Mouse (Mus musculus) ES-E14 (cell line): ENCODE measurements around the gene Ppp1r10. TPM values are rescaled to one million over a fixed set of nuclear protein-coding genes. Genes with fewer than 3 reads are reported as not detected.
"Not testable (repeated sequence)": the region's sequence is repeated elsewhere in the genome, so short reads cannot be mapped to it uniquely, and the experiment has no call there.

Experiments
- DNase-seq: peaks from one replicate; pipeline ENCODE4 v3.0.0-alpha.2; 2013; ENCODE audit warnings: low read depth, low spot score
- H3K27ac ChIP-seq: 2 replicates; pipeline ENCODE4 v1.5.1; 2012; ENCODE audit warnings: low read depth, mild to moderate bottlenecking, low read length, moderate library complexity, mixed read lengths; ENCODE audit not compliant: poor library complexity, insufficient read depth, severe bottlenecking
- H3K36me3 ChIP-seq: 2 replicates; pipeline ENCODE4 v1.6.1; 2012; ENCODE audit warnings: mild to moderate bottlenecking, low read length, moderate library complexity, mixed read lengths; ENCODE audit not compliant: control insufficient read depth, poor library complexity, insufficient read depth, severe bottlenecking
- H3K4me1 ChIP-seq, 2 experiments: fragments of 150-350 bp in 1 of 2; sonication (generic) in 1 of 2; 2 replicates each; pipeline ENCODE4 v1.6.1; 2012; ENCODE audit warnings: low read length in 2 of 2, mild to moderate bottlenecking in 1 of 2, mixed read lengths in 1 of 2; ENCODE audit not compliant: control insufficient read depth in 2 of 2, insufficient read depth in 2 of 2, poor library complexity in 1 of 2
- H3K4me3 ChIP-seq, 2 experiments: fragments of 150-350 bp in 1 of 2; sonication (generic) in 1 of 2; 2 replicates each; pipeline ENCODE4 v1.5.1; 2012; ENCODE audit warnings: low read length in 2 of 2, low read depth in 1 of 2, mild to moderate bottlenecking in 1 of 2, mixed read lengths in 1 of 2; ENCODE audit not compliant: insufficient read depth in 1 of 2, poor library complexity in 1 of 2, severe bottlenecking in 1 of 2
- H3K9ac ChIP-seq: 2 replicates; pipeline ENCODE4 v1.6.1; 2012; ENCODE audit warnings: low read depth, mild to moderate bottlenecking, low read length, mixed read lengths; ENCODE audit not compliant: poor library complexity, insufficient read depth, severe bottlenecking
- H3K9me3 ChIP-seq: fragments of 150-350 bp; sonication (generic); 2 replicates; pipeline ENCODE4 v1.6.1; 2012; ENCODE audit warnings: low read depth, mild to moderate bottlenecking, low read length; ENCODE audit not compliant: control insufficient read depth, insufficient read depth
- CHD2 ChIP-seq: IDR thresholded peaks from 2 replicates; pipeline ENCODE4 v1.6.1; 2014; ENCODE audit warnings: mild to moderate bottlenecking, low read depth, low read length, inconsistent platforms
- HCFC1 ChIP-seq: IDR thresholded peaks from 2 replicates; pipeline ENCODE4 v1.6.1; 2012; ENCODE audit warnings: low read length, inconsistent platforms, borderline replicate concordance; ENCODE audit not compliant: insufficient read depth
- MAFK ChIP-seq: IDR thresholded peaks from 2 replicates; pipeline ENCODE4 v1.6.1; 2014; ENCODE audit warnings: mild to moderate bottlenecking, low read depth, low read length, inconsistent platforms; ENCODE audit not compliant: insufficient read depth
- ZC3H11A ChIP-seq: IDR thresholded peaks from 2 replicates; pipeline ENCODE4 v1.6.1; 2012; ENCODE audit warnings: low read depth, mild to moderate bottlenecking, inconsistent platforms, low read length, borderline replicate concordance
- ZNF384 ChIP-seq: IDR thresholded peaks from 2 replicates; pipeline ENCODE4 v1.6.1; 2012; ENCODE audit warnings: low read depth, low read length, inconsistent platforms
- in situ Hi-C, 2 experiments: fragments of 600-800 bp; cut with MboI; formaldehyde crosslinking; loops; one replicate each; pipeline ENCODE4 v1.15.1; 2025; ENCODE audit warnings: low sequenced_read_pairs in 2 of 2, inconsistent platforms in 1 of 2; ENCODE audit not compliant: unreplicated experiment in 2 of 2
- total RNA-seq: library from RNA; depleted of rRNA; stranded (reverse); fragments of 300-350 nt; gene quantifications from 2 replicates; pipeline ENCODE4 v1.2.3, GENCODE M21; 2012

The Ppp1r10 gene
- total RNA-seq, 1 experiment, result 64.8 TPM

DNA sequence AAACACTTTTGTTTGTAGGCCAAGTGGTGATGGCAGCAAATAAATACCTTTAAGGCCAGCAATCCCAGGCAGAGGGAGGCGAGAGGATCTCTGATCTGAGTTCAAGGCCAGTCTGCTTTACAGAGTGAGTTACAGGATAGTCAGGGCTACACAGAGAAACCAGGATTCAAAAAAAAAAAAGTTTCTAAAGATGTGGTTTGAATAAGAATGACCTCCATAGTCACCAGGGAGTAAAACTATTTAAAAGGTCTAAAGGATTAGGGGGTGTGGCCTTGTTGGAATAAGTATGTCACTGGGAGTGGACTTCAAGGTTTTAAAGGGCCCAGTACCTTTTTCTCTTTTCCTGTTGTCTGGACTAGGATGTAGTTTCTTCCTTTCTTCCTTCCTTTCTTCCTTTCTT, 23.7 kb downstream of the Ppp1r10 start:
- Histone ChIP-seq H3K9ac (peak overlapping the region; percentile 36; the same call in 1 of the 2 replicates), H3K4me3 (peak overlapping the region in 1 of 2 experiments; percentile 50; a peak in 2 of 4 replicates), H3K27ac (peak overlapping the region; percentile 98), H3K9me3 (no peaks in the 10 kb centered on the region), H3K4me1 (peaks cover 0 to 2% of the 10 kb centered on the region in 2 experiments; a peak in 2 of 4 replicates), H3K36me3 (no peaks in the 10 kb centered on the region)
- no peak for DNase-seq
- in situ Hi-C loops, result no loop called here
- no peak for TF ChIP-seq HCFC1
- TF ChIP-seq ZNF384, result peak; percentile 85

GRCm38 (mm10) chr17:35950946-35951345, 34.7 kb downstream of the Ppp1r10 start:
- H3K9ac ChIP-seq, H3K4me1 ChIP-seq, H3K9me3 ChIP-seq, H3K27ac ChIP-seq, H3K36me3 ChIP-seq, H3K4me3 ChIP-seq, in situ Hi-C loops, DNase-seq: not testable (repeated sequence)

DNA sequence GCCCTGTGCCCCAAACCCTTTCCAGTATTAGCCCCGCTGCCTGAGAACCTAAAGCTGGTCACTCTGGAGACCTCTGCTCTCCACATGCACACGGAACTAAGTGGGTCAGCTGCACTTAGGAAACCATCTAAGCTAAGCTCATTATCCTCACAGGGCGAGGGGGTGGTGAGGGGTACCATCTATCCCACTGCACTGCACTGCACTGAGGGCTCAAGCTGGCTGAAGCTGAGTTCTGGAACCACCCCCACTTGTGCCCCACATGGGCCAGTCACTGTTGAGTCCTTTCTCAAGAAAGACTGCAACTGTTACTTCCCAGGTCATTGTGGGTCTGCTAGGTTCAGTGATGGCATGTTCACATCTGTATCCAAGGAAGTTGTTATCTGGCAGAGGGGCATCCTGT, 36.3 kb downstream of the Ppp1r10 start:
- H3K9ac ChIP-seq, H3K27ac ChIP-seq, H3K4me3 ChIP-seq, DNase-seq, H3K9me3 ChIP-seq, H3K4me1 ChIP-seq, in situ Hi-C loops: not testable (repeated sequence)
- peaks cover 15% of the 10 kb centered on the region for H3K36me3 ChIP-seq

DNA sequence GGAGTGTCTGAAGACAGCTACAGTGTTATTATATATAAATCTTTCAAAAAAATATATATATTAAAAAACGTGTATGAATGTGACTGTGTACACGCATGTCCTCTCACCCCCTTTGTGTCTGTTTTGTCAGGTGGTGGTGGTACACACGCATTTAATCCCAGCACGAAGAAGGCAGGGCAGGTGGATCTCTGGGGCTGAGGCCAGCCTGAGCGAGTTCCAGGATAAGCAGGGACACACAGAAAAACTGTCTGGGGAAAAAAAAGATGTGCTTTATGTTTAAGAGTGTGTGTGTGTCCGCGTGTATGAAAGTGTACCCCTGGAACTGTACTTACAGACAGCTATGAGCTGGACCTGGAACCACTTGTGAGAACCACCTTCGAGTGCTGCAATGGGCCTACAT, 38.4 kb downstream of the Ppp1r10 start:
- H3K36me3 ChIP-seq, result peaks cover 37% of the 10 kb centered on the region

GRCm38 (mm10) chr17:35958533-35959223, 42.4 kb downstream of the Ppp1r10 start:
- H3K4me1 ChIP-seq, result peaks cover 0 to 8% of the 10 kb centered on the region in 2 experiments; a peak in 1 of 4 replicates
- in situ Hi-C loops, result no loop called here
- H3K36me3 ChIP-seq, result peaks cover 73% of the 10 kb centered on the region
- TF ChIP-seq CHD2 (no peak), ZC3H11A (no peak), MAFK (no peak), HCFC1 (no peak), ZNF384 (no peak)
- DNase-seq, result no peak
- no peak overlapping the region for H3K9ac ChIP-seq
- no peak overlapping the region for H3K4me3 ChIP-seq
- H3K9me3 ChIP-seq, result no peaks in the 10 kb centered on the region
- no peak overlapping the region for H3K27ac ChIP-seq

More for the DNA sequence above, 38.4 kb downstream of the Ppp1r10 start:
- Histone ChIP-seq H3K9me3 (no peaks in the 10 kb centered on the region), H3K27ac (no peak overlapping the region), H3K4me3 (no peak overlapping the region), H3K9ac (no peak overlapping the region), H3K4me1 (no peaks in the 10 kb centered on the region; a peak in 1 of 4 replicates)
- in situ Hi-C loops, result no loop called here
- DNase-seq, result no peak
- TF ChIP-seq HCFC1, result no peak
